ENCODE assay signal across 7 mouse cellular contexts in genomic region chr15:102920619-102921018, GRCm38 (mm10). TPM values are rescaled to one million over a fixed set of nuclear protein-coding genes. Genes with fewer than 3 reads are reported as not detected.
DNase-seq lines count a peak whose midpoint lies in the region; ATAC-seq and TF ChIP-seq lines count a peak whose summit lies in the region.

No protein-coding gene starts in this region.

- H3K9me3 ChIP-seq in embryonic facial prominence, embryonic 14.5 days (ENCODE audit: control insufficient read depth, low read length) = no peaks in the 10 kb centered on the region
- H3K9me3 ChIP-seq in heart, embryonic 14.5 days (ENCODE audit: control insufficient read depth, low read length) = no peaks in the 10 kb centered on the region
- no peaks in the 10 kb centered on the region for H3K9me3 ChIP-seq in kidney, postnatal 0 days (replicated peaks; ENCODE audit: low read length)
- no peaks in the 10 kb centered on the region for H3K9me3 ChIP-seq in midbrain, embryonic 16.5 days (replicated peaks; ENCODE audit: control insufficient read depth, low read length, poor library complexity, severe bottlenecking)

- peak; percentile 86 for ATAC-seq in embryonic facial prominence, embryonic 14.5 days (ENCODE audit: low read depth)
- ATAC-seq in heart, embryonic 14.5 days (ENCODE audit: insufficient number of reproducible peaks, insufficient read depth, low FRiP score, low read depth) = no peak
- peak; percentile 83 for ATAC-seq in kidney, postnatal 0 days (replicated peaks; ENCODE audit: low FRiP score, low read depth)
- no peak for ATAC-seq in midbrain, embryonic 16.5 days
- no peak for ATAC-seq in frontal cortex, adult (ENCODE audit: low TSS enrichment)

- DNase-seq in ZHBTc4 (ENCODE audit: low read depth, low spot score) = peak; percentile 100
- peak; percentile 88 for DNase-seq in embryonic facial prominence, embryonic 14.5 days (ENCODE audit: low spot score)
- DNase-seq in kidney, postnatal 0 days (ENCODE audit: low spot score) = peak; percentile 91
- no peak for DNase-seq in natural killer cell, adult 2 months (ENCODE audit: low spot score in 2 of 2)

- H3K4me1 ChIP-seq in embryonic facial prominence, embryonic 14.5 days (ENCODE audit: control insufficient read depth, insufficient read depth, low read length) = no peaks in the 10 kb centered on the region
- peaks cover 3 to 7% of the 10 kb centered on the region in 2 experiments; a peak in 2 of 4 replicates for H3K4me1 ChIP-seq in heart, embryonic 14.5 days (ENCODE audit: control insufficient read depth in 2 of 2, insufficient read depth in 2 of 2, low read length in 2 of 2)
- 0 out of 2 replicates have a peak, but pooled peaks cover 6% of the 10 kb centered on the region for H3K4me1 ChIP-seq in kidney, postnatal 0 days (replicated peaks; ENCODE audit: insufficient read depth, low read length)
- peaks cover 2% of the 10 kb centered on the region for H3K4me1 ChIP-seq in midbrain, embryonic 16.5 days (ENCODE audit: control insufficient read depth, insufficient read depth, low read length)

- TF ChIP-seq CTCF in kidney, postnatal 0 days (IDR thresholded peaks at IDR 0.05; ENCODE audit: low read depth) = peak; percentile 11; the same call in 1 of the 2 replicates

- no peak overlapping the region for H3K9ac ChIP-seq in embryonic facial prominence, embryonic 14.5 days (ENCODE audit: low read depth, low read length)
- H3K9ac ChIP-seq in heart, embryonic 14.5 days (ENCODE audit: low read length) = no peak overlapping the region
- H3K9ac ChIP-seq in kidney, postnatal 0 days (ENCODE audit: low read depth, low read length) = no peak overlapping the region
- H3K9ac ChIP-seq in midbrain, embryonic 16.5 days (ENCODE audit: low read depth, low read length) = no peak overlapping the region

- H3K27me3 ChIP-seq in embryonic facial prominence, embryonic 14.5 days (replicated peaks; ENCODE audit: control insufficient read depth, insufficient read depth, low read length) = peaks cover 100% of the 10 kb centered on the region
- H3K27me3 ChIP-seq in heart, embryonic 14.5 days (ENCODE audit: control insufficient read depth, insufficient read depth, low read length) = peaks cover 100% of the 10 kb centered on the region
- H3K27me3 ChIP-seq in kidney, postnatal 0 days (ENCODE audit: insufficient read depth, low read length) = peaks cover 88% of the 10 kb centered on the region
- H3K27me3 ChIP-seq in midbrain, embryonic 16.5 days (ENCODE audit: control insufficient read depth, insufficient read depth, low read depth, low read length) = peaks cover 88% of the 10 kb centered on the region

- H3K36me3 ChIP-seq in embryonic facial prominence, embryonic 14.5 days (ENCODE audit: control insufficient read depth, insufficient read depth, low read length) = no peaks in the 10 kb centered on the region
- H3K36me3 ChIP-seq in heart, embryonic 14.5 days (ENCODE audit: control insufficient read depth, insufficient read depth, low read length) = no peaks in the 10 kb centered on the region
- H3K36me3 ChIP-seq in kidney, postnatal 0 days (ENCODE audit: insufficient read depth, low read length) = no peaks in the 10 kb centered on the region
- no peaks in the 10 kb centered on the region for H3K36me3 ChIP-seq in midbrain, embryonic 16.5 days (ENCODE audit: control insufficient read depth, insufficient read depth, low read length)

- H3K27ac ChIP-seq in embryonic facial prominence, embryonic 14.5 days (replicated peaks; ENCODE audit: low read depth, low read length) = no peak overlapping the region
- H3K27ac ChIP-seq in heart, embryonic 14.5 days (replicated peaks in 1 of 2; ENCODE audit: control insufficient read depth in 1 of 2, insufficient read depth in 1 of 2, low read depth in 2 of 2, low read length in 2 of 2) = no peak overlapping the region
- no peak overlapping the region for H3K27ac ChIP-seq in kidney, postnatal 0 days
- no peak overlapping the region for H3K27ac ChIP-seq in midbrain, embryonic 16.5 days (ENCODE audit: low read length)

- H3K4me2 ChIP-seq in embryonic facial prominence, embryonic 14.5 days (ENCODE audit: low read depth, low read length) = peak overlapping the region; percentile 35
- H3K4me2 ChIP-seq in heart, embryonic 14.5 days (ENCODE audit: low read length) = peak overlapping the region; percentile 52
- peak overlapping the region; percentile 45 for H3K4me2 ChIP-seq in kidney, postnatal 0 days (ENCODE audit: low read length)
- peak overlapping the region; percentile 31; the same call in 1 of the 2 replicates for H3K4me2 ChIP-seq in midbrain, embryonic 16.5 days (ENCODE audit: low read length)

- WGBS in embryonic facial prominence, embryonic 14.5 days = 1% methylated on average over 17 of the region's 20 CpGs
- under 1% methylated on average over 20 of the region's 20 CpGs for WGBS in heart, embryonic 14.5 days
- under 1% methylated on average over 20 of the region's 20 CpGs for WGBS in kidney, postnatal 0 days
- under 1% methylated on average over 20 of the region's 20 CpGs for WGBS in midbrain, embryonic 16.5 days

- H3K4me3 ChIP-seq in embryonic facial prominence, embryonic 14.5 days (ENCODE audit: low read depth, low read length) = peak overlapping the region; percentile 30
- peak overlapping the region in 1 of 2 experiments; percentile 24; a peak in 2 of 4 replicates for H3K4me3 ChIP-seq in heart, embryonic 14.5 days (ENCODE audit: control insufficient read depth in 1 of 2, insufficient read depth in 1 of 2, low read depth in 1 of 2, low read length in 2 of 2)
- peak overlapping the region; percentile 21 for H3K4me3 ChIP-seq in kidney, postnatal 0 days (replicated peaks; ENCODE audit: low read depth, low read length)
- H3K4me3 ChIP-seq in midbrain, embryonic 16.5 days (ENCODE audit: low read depth, low read length) = no peak overlapping the region

RNA-seq across cellular contexts. Expression of gene Hoxc13, which starts 0.3 kb away (rescaled TPM):
- polyA plus RNA-seq in embryonic facial prominence, embryonic 14.5 days (2014; fragmentation: Nextera tagmentation; extraction: Ambion mirVana) = 0.89 and 1.1 TPM in 2 replicates
- not detected in 2 replicates for polyA plus RNA-seq in heart, embryonic 14.5 days (2014; fragmentation: Nextera tagmentation; extraction: Ambion mirVana)
- 0.05 TPM in 1 of 2 replicates, not detected in the other for polyA plus RNA-seq in kidney, postnatal 0 days (2015; fragmentation: Nextera tagmentation; extraction: Ambion mirVana)
- not detected in 2 replicates for polyA plus RNA-seq in midbrain, embryonic 16.5 days (2015; fragmentation: Nextera tagmentation; extraction: Ambion mirVana)

RNA-seq across cellular contexts. Expression of gene Hoxc12, which starts 15.9 kb away (rescaled TPM):
- polyA plus RNA-seq in embryonic facial prominence, embryonic 14.5 days (2014; fragmentation: Nextera tagmentation; extraction: Ambion mirVana) = not detected in 2 replicates
- polyA plus RNA-seq in heart, embryonic 14.5 days (2014; fragmentation: Nextera tagmentation; extraction: Ambion mirVana) = not detected in 2 replicates
- polyA plus RNA-seq in kidney, postnatal 0 days (2015; fragmentation: Nextera tagmentation; extraction: Ambion mirVana) = not detected in 2 replicates
- polyA plus RNA-seq in midbrain, embryonic 16.5 days (2015; fragmentation: Nextera tagmentation; extraction: Ambion mirVana) = not detected in 2 replicates

RNA-seq across cellular contexts. Expression of gene Hoxc11, which starts 33.6 kb away (rescaled TPM):
- not detected in 2 replicates for polyA plus RNA-seq in embryonic facial prominence, embryonic 14.5 days (2014; fragmentation: Nextera tagmentation; extraction: Ambion mirVana)
- polyA plus RNA-seq in heart, embryonic 14.5 days (2014; fragmentation: Nextera tagmentation; extraction: Ambion mirVana) = not detected in 2 replicates
- polyA plus RNA-seq in kidney, postnatal 0 days (2015; fragmentation: Nextera tagmentation; extraction: Ambion mirVana) = 1.5 and 1.8 TPM in 2 replicates
- polyA plus RNA-seq in midbrain, embryonic 16.5 days (2015; fragmentation: Nextera tagmentation; extraction: Ambion mirVana) = not detected in 2 replicates

RNA-seq across cellular contexts. Expression of gene Hoxc10, which starts 46.0 kb away (rescaled TPM):
- polyA plus RNA-seq in embryonic facial prominence, embryonic 14.5 days (2014; fragmentation: Nextera tagmentation; extraction: Ambion mirVana) = not detected in 2 replicates
- polyA plus RNA-seq in heart, embryonic 14.5 days (2014; fragmentation: Nextera tagmentation; extraction: Ambion mirVana) = not detected in 2 replicates
- 30.6 and 34.1 TPM in 2 replicates for polyA plus RNA-seq in kidney, postnatal 0 days (2015; fragmentation: Nextera tagmentation; extraction: Ambion mirVana)
- polyA plus RNA-seq in midbrain, embryonic 16.5 days (2015; fragmentation: Nextera tagmentation; extraction: Ambion mirVana) = not detected in 2 replicates

RNA-seq across cellular contexts. Expression of gene Hoxc5, which starts 46.6 kb away (rescaled TPM):
- 0.96 and 2.8 TPM in 2 replicates for polyA plus RNA-seq in embryonic facial prominence, embryonic 14.5 days (2014; fragmentation: Nextera tagmentation; extraction: Ambion mirVana)
- polyA plus RNA-seq in heart, embryonic 14.5 days (2014; fragmentation: Nextera tagmentation; extraction: Ambion mirVana) = 0.07 TPM in 1 of 2 replicates, not detected in the other
- 2.7 and 3.9 TPM in 2 replicates for polyA plus RNA-seq in kidney, postnatal 0 days (2015; fragmentation: Nextera tagmentation; extraction: Ambion mirVana)
- 0.22 TPM in 1 of 2 replicates, not detected in the other for polyA plus RNA-seq in midbrain, embryonic 16.5 days (2015; fragmentation: Nextera tagmentation; extraction: Ambion mirVana)

Comparison
In these comparisons a context has a peak if more than half of its experiments do, and no peak if none do; other contexts are left out.
1. DNase-seq: peak in ZHBTc4 (single experiment), embryonic facial prominence, embryonic 14.5 days (single experiment) and kidney, postnatal 0 days (single experiment); none in natural killer cell, adult 2 months (0 of 2).
2. ATAC-seq: peak in embryonic facial prominence, embryonic 14.5 days (single experiment) and kidney, postnatal 0 days (single experiment); none in heart, embryonic 14.5 days (single experiment), midbrain, embryonic 16.5 days (single experiment) and frontal cortex, adult (single experiment).
3. Peak in every context shown above with its lines, with median percentiles within 50 percentile points of each other: H3K4me2 ChIP-seq.